Mouse (Mus musculus) lung, embryonic 14.5 days (tissue): Measurements from ENCODE around the gene Fuom. TPM values are rescaled to one million over a fixed set of nuclear protein-coding genes. Genes with fewer than 3 reads are reported as not detected.
"Not testable (repeated sequence)": the region's sequence is repeated elsewhere in the genome, so short reads cannot be mapped to it uniquely, and the experiment has no call there.

Experiments used
- ATAC-seq: fragments of 200-750 bp; cut with Nextera tagmentation; 2 replicates; pipeline ENCODE4 v1.8.0; 2017; ENCODE audit warnings: mild to moderate bottlenecking, moderate TSS enrichment, moderate library complexity; ENCODE audit not compliant: insufficient read depth
- DNase-seq: peaks from one replicate; pipeline ENCODE4 v3.0.0-alpha.2; 2015
- H3K27ac ChIP-seq: fragments of 300-500 bp; sonication (generic); 2 replicates; pipeline ENCODE4 v1.5.1; 2014; ENCODE audit warnings: low read depth, mild to moderate bottlenecking, moderate library complexity
- H3K27me3 ChIP-seq: fragments of 300-500 bp; sonication (generic); 2 replicates; pipeline ENCODE4 v1.6.1; 2014; ENCODE audit warnings: low read length, control low read depth; ENCODE audit not compliant: insufficient read depth
- H3K36me3 ChIP-seq: fragments of 300-500 bp; sonication (generic); 2 replicates; pipeline ENCODE4 v1.6.1; 2014; ENCODE audit warnings: control low read depth; ENCODE audit not compliant: insufficient read depth
- H3K4me1 ChIP-seq: fragments of 300-500 bp; sonication (generic); 2 replicates; pipeline ENCODE4 v1.6.1; 2014; ENCODE audit warnings: antibody characterized with exemption, control low read depth; ENCODE audit not compliant: insufficient read depth
- H3K4me2 ChIP-seq: fragments of 300-500 bp; sonication (generic); 2 replicates; pipeline ENCODE4 v1.6.1; 2014; ENCODE audit warnings: mild to moderate bottlenecking
- H3K4me3 ChIP-seq: fragments of 300-500 bp; sonication (generic); 2 replicates; pipeline ENCODE4 v1.5.1; 2014; ENCODE audit warnings: low read depth, low read length
- H3K9ac ChIP-seq: fragments of 300-500 bp; sonication (generic); 2 replicates; pipeline ENCODE4 v1.6.1; 2014
- H3K9me3 ChIP-seq: fragments of 300-500 bp; sonication (generic); 2 replicates; pipeline ENCODE4 v1.6.1; 2016; ENCODE audit warnings: low read depth, low read length, control low read depth
- CTCF ChIP-seq: IDR thresholded peaks from 2 replicates; pipeline ENCODE4 v1.5.1; 2016; ENCODE audit warnings: antibody characterized with exemption, low read depth
- WGBS: fragments of 180-500 bp; shearing (Covaris S2); extraction: QIAGEN DNeasy Blood & Tissue Kit; methylation state at CpG from one replicate; pipeline ENCODE4 v1.1.7; 2014; 5-methylcytosine and 5-hydroxymethylcytosine counted together
- polyA plus RNA-seq: library from polyadenylated mRNA; unstranded; fragments of >200 nt; fragmentation: Nextera tagmentation; extraction: Ambion mirVana; gene quantifications from 2 replicates; pipeline ENCODE4 v1.2.1, GENCODE M21; 2014

The Fuom gene
- polyA plus RNA-seq, result 10.5 and 16.5 TPM in 2 replicates

DNA sequence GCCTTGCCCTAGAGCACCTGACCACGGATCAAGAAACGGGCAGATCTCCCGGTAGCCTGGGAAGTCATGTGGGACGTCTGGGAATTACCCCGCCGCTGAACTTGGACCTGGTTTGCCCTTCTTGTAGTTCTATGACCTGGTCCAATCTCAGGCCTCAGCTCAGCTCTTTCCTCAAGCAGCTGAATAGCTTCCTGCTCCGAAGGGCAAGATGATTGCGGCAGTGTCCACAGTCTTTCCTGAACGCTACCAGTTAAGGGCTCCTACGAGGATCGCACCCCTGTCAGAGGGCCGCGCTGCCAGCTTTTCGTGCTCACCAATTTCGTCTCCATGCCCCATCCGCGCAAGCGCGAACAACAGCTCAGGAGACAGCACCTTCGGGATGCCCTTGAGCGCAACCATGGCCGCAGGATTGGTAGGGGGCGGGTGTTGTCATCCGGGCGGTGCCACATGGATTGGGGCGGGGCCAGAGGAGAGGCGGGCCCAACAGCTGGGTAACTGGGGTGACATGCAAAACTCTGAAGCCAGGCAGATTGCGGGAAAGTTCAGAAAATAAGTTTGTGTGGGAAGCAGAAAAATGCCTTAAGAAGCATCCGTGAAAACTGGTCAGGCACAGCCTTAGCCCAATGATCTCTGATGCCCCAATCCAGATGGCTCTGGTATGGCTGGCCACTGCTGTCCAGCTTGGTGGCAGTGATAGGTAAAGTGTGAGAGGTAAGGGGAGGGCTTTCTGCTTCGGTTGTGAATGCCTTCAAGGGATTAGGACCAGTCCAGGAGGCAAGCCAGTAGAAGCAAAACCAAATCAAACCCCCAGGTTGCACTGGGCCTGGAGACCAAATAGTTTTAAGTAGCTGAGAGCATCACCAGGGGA, at the start of gene Fuom:
TSS of gene Fuom (minus strand) at position 449 of the 868 bp plus-strand sequence.
- H3K27ac ChIP-seq, result no peak within 1 kb of the TSS
- peak; percentile 85 for DNase-seq
- no peaks in the 10 kb centered on the region for H3K9me3 ChIP-seq
- no peaks in the 10 kb centered on the region for H3K4me1 ChIP-seq
- WGBS, result under 1% methylated on average over 30 of the region's 30 CpGs
- ATAC-seq, result peak; percentile 91
- no peaks in the 10 kb centered on the region for H3K27me3 ChIP-seq
- TF ChIP-seq CTCF, result no peak
- H3K4me2 ChIP-seq, result peak within 1 kb of the TSS; percentile 75
- H3K36me3 ChIP-seq, result peaks cover 19% of the 10 kb centered on the region
- H3K9ac ChIP-seq, result peak within 1 kb of the TSS; percentile 48
- peak within 1 kb of the TSS; percentile 38 for H3K4me3 ChIP-seq

DNA sequence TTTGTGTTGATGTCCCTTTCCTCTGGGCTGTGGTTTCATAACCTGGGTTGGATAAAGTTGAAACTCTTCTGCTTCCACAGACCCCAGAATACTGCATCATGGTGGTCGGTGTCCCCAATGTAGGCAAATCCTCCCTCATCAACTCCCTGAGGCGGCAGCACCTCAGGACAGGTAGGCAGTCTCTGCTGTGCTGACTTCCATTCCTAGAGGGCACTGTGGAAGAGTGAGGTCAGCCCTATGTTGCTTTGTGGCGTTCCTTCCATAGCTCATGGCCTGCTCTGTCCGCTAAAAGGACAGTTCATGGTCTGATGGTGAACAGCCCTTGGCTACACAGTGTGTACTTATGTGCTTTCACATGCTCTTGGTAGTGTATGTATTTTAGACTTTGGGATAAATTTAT, 42.3 kb upstream of the Fuom start:
- 78% methylated on average over 4 of the region's 4 CpGs for WGBS
- no peak for ATAC-seq
- no peak overlapping the region for H3K27ac ChIP-seq
- no peak overlapping the region for H3K4me3 ChIP-seq
- no peak overlapping the region for H3K4me2 ChIP-seq
- no peak for DNase-seq
- no peak overlapping the region for H3K9ac ChIP-seq
- H3K9me3 ChIP-seq, result no peaks in the 10 kb centered on the region
- TF ChIP-seq CTCF, result no peak
- H3K27me3 ChIP-seq, result no peaks in the 10 kb centered on the region
- H3K4me1 ChIP-seq, result no peaks in the 10 kb centered on the region
- H3K36me3 ChIP-seq, result no peaks in the 10 kb centered on the region; the same call in 1 of the 2 replicates

DNA sequence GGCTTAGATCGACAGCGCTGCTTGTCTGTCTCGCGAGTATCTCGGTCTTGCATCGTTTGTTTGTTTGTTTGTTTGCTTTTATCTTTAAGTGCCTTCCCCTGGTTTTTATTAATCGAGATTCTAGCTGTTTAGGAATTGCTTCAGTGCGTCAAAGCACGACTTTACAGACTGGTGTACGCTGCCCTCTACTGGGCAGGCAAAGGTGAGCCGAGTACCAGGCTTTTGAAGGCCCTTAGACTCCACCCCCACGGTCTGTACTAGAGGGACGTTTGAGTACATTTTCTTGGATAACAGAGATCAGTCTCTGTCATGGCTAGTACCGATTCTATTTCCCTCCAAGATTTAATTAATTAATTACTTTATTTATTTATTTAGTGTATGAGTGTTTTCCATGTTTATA, 39.1 kb upstream of the Fuom start:
- H3K36me3 ChIP-seq, result no peaks in the 10 kb centered on the region
- H3K4me3 ChIP-seq, result no peak overlapping the region
- H3K27ac ChIP-seq, result no peak overlapping the region
- 3% methylated on average over 14 of the region's 14 CpGs for WGBS
- H3K9ac ChIP-seq, result no peak overlapping the region
- H3K4me1 ChIP-seq, result no peaks in the 10 kb centered on the region; the same call in 1 of the 2 replicates
- peak; percentile 71 for TF ChIP-seq CTCF
- H3K27me3 ChIP-seq, result no peaks in the 10 kb centered on the region
- H3K4me2 ChIP-seq, result no peak overlapping the region
- H3K9me3 ChIP-seq, result no peaks in the 10 kb centered on the region
- ATAC-seq (no peak), DNase-seq (peak; percentile 86)

DNA sequence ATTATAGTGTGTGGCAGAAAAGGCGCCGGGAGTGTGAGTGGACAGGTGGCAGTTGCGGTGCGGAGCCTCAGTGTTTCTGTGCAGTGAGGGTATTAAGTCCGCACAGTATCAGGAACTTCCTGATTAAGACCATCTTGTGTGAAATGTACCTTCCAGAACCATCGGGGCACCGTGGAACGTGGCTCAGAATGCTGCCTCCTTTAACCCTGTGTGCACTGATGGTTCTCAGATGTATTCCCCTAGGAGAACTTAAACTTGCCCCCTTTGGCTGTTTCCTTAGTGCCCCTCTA, 35.7 kb upstream of the Fuom start:
- under 1% methylated on average over 8 of the region's 8 CpGs for WGBS
- no peak for TF ChIP-seq CTCF
- Histone ChIP-seq H3K4me3 (peak overlapping the region; percentile 77), H3K27me3 (no peaks in the 10 kb centered on the region), H3K36me3 (0 out of 2 replicates have a peak, but pooled peaks cover 4% of the 10 kb centered on the region), H3K9me3 (no peaks in the 10 kb centered on the region), H3K4me2 (peak overlapping the region; percentile 86), H3K9ac (peak overlapping the region; percentile 84), H3K27ac (peak overlapping the region; percentile 65; the same call in 1 of the 2 replicates), H3K4me1 (no peaks in the 10 kb centered on the region; the same call in 1 of the 2 replicates)
- ATAC-seq (no peak), DNase-seq (no peak)

DNA sequence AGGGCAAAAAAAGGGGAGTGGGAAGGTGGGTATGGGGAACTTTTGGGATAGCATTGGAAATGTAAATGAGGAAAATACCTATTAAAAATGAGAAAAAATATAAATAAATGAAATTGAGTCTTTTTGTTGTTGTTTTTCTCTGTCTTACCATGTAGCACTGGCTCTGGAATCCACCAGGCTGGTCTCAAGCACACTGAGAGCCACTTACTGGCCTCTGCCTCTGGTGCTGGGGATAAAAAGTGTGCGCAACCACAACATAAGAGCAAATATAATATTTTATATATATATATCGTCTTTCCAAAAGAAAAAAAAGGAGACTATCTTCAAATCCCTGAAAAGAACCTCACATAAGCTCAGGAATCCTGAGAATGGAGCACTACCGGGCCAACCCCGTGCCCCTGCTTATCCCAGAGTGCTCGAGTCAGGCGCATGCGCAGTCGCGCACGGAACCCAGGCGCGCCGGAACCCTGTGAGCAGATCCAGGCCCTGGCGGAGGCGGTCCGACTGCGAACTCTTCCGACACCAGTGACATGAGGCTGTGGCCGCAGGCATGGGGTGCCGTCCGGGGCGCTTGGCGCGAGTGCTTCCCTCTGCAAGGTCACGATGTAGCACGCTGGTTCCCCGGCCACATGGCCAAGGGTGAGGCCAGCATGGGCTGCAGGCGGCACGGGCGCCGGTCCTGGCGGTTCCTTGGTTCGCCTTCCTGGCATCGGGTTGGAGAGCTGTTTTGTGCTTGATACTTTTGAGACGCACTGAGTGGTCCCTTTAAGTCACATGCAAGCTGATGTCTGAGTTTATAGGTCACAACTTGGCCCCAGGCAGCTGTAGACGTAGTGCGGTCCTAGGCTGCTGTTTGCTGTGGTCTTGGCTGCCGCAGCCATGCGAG, 35.1 kb upstream of the Fuom start, which contains the start of gene Mtg1:
TSS of gene Mtg1 (plus strand) at position 430 of the 886 bp plus-strand sequence.
- WGBS, result 2% methylated on average over 39 of the region's 39 CpGs
- Histone ChIP-seq H3K4me3 (peak within 1 kb of the TSS; percentile 77), H3K9ac (peak within 1 kb of the TSS; percentile 84), H3K36me3 (peaks cover 6% of the 10 kb centered on the region; the same call in 1 of the 2 replicates), H3K27ac (peak within 1 kb of the TSS; percentile 65; the same call in 1 of the 2 replicates), H3K4me2 (peak within 1 kb of the TSS; percentile 86), H3K27me3 (no peaks in the 10 kb centered on the region), H3K4me1 (no peaks in the 10 kb centered on the region; the same call in 1 of the 2 replicates), H3K9me3 (no peaks in the 10 kb centered on the region)
- ATAC-seq, result peak; percentile 99
- peak; percentile 98 for DNase-seq
- no peak for TF ChIP-seq CTCF

DNA sequence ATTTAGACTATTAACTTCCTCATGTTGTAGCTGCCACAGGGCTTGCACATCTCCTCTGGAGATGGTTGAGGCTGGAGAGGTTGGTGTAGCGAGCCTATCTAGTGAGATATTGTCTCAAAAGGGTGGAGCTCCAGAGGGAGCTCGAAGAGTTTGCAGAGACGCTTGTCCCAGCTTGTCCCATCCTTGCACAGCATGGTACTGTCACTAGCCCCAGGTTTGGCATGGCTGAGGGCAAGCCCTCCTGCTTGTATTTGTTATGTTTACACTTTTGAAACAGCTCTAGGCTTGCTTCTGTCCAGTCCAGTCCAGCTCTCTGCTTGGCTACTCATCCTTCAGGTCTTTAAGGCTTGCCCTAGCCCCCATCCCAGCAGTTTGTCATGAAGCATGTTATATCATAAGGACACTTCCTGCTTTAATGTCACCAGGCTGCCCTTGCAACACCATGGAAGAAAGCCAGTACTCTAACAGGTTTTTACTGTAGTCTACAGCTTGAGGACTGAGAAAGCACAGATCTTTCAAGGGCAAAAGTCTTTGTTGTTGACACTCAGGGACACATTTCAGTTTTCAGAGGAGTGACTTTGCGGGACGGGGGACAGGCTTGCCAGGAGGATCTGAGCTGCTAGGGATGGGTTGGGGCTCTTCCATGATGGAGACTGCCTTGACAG, 33.0 kb upstream of the Fuom start:
- H3K4me3 ChIP-seq, result no peak overlapping the region
- H3K27me3 ChIP-seq, result no peaks in the 10 kb centered on the region
- DNase-seq (no peak), ATAC-seq (no peak)
- H3K4me2 ChIP-seq, result no peak overlapping the region
- WGBS, result 84% methylated on average over 5 of the region's 5 CpGs
- H3K9me3 ChIP-seq, result no peaks in the 10 kb centered on the region
- no peaks in the 10 kb centered on the region; the same call in 1 of the 2 replicates for H3K4me1 ChIP-seq
- peaks cover 14% of the 10 kb centered on the region; the same call in 1 of the 2 replicates for H3K36me3 ChIP-seq
- TF ChIP-seq CTCF, result no peak
- no peak overlapping the region for H3K9ac ChIP-seq
- no peak overlapping the region for H3K27ac ChIP-seq

DNA sequence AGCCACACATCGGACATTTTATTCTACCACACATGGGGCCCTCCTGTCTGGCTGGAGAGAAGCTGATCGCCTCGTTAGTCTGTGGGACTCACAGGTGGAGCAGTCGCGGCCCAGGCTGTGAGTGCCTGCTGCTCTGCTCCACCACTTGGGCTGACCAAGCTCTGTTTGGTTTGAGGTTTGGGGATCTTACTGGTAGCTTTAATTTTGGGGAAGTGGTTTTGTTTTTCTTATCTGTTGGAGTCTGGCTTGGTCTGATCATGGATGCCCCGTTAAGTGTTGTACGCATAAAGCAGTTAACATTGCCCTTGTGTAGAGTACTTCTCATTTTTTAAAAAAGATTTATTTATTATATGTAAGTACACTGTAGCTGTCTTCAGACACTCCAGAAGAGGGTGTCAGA, 31.8 kb upstream of the Fuom start:
- not testable (repeated sequence) for DNase-seq, H3K9me3 ChIP-seq, H3K9ac ChIP-seq, H3K4me2 ChIP-seq, H3K27ac ChIP-seq, ATAC-seq, H3K27me3 ChIP-seq, H3K4me1 ChIP-seq, H3K4me3 ChIP-seq
- peaks cover 16% of the 10 kb centered on the region; the same call in 1 of the 2 replicates for H3K36me3 ChIP-seq
- 93% methylated on average over 7 of the region's 7 CpGs for WGBS

DNA sequence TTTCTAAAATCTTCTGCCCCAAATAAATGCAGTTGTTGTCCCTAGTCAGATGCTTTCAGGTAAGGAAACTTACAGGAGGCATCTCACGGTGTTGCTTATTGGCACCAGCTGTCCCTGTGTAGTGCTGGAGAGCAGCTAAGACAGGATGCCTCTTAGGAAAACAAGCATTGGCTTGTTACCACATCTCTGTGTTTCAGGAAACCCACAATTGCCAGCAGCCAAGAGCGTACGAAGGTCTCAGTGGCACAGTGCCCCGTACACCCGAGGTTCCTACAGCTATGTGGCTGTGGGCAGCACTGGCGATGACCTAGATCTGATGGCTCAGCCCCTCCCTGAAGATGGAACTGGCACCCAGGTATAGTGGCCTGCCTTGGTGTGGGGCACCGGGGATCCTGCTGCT, 29.9 kb upstream of the Fuom start:
- not testable (repeated sequence) for ATAC-seq, H3K4me1 ChIP-seq, H3K9me3 ChIP-seq, H3K4me3 ChIP-seq, H3K9ac ChIP-seq, H3K27me3 ChIP-seq, DNase-seq, H3K27ac ChIP-seq, H3K4me2 ChIP-seq
- H3K36me3 ChIP-seq, result peaks cover 16% of the 10 kb centered on the region; the same call in 1 of the 2 replicates
- WGBS, result 94% methylated on average over 7 of the region's 7 CpGs
